Mouse (Mus musculus) liver, embryonic 14 days (tissue): ENCODE results near the gene Gm14781. TPM values are rescaled to one million over a fixed set of nuclear protein-coding genes. Genes with fewer than 3 reads are reported as not detected.

ENCODE experiments used
- polyA plus RNA-seq: library from polyadenylated mRNA; depleted of rRNA; stranded (reverse); fragments of >200 nt; gene quantifications from 2 replicates; pipeline ENCODE4 v1.2.3, GENCODE M21; 2012; rRNA removed

Gene Gm14781
- not detected in 2 replicates for polyA plus RNA-seq

GRCm38 (mm10) chrX:91631894-91632293, at the start of gene Gm14781:
Gm14781 (plus strand) TSS chrX:91632194.

Other genes with a start within 250 kb of the Gm14781 start
- not detected in 2 replicates for gene Gm5072, start 239.7 kb upstream of the Gm14781 start, polyA plus RNA-seq
- not detected in 2 replicates for gene Gm8914, start 152.1 kb upstream of the Gm14781 start, polyA plus RNA-seq
- gene 1700084M14Rik, start 56.3 kb upstream of the Gm14781 start, polyA plus RNA-seq: not detected in 2 replicates
- not detected in 2 replicates for gene Mageb5, start 150.8 kb downstream of the Gm14781 start, polyA plus RNA-seq